Mouse (Mus musculus): ENCODE results near the gene Hist1h2ac. TPM values are rescaled to one million over a fixed set of nuclear protein-coding genes. Genes with fewer than 3 reads are reported as not detected.
"Not testable (repeated sequence)": the region's sequence is repeated elsewhere in the genome, so short reads cannot be mapped to it uniquely, and the experiment has no call there.

Hist1h2ac gene
- polyA plus RNA-seq, 1 experiment from 2014 or later = 0.98 TPM

DNA sequence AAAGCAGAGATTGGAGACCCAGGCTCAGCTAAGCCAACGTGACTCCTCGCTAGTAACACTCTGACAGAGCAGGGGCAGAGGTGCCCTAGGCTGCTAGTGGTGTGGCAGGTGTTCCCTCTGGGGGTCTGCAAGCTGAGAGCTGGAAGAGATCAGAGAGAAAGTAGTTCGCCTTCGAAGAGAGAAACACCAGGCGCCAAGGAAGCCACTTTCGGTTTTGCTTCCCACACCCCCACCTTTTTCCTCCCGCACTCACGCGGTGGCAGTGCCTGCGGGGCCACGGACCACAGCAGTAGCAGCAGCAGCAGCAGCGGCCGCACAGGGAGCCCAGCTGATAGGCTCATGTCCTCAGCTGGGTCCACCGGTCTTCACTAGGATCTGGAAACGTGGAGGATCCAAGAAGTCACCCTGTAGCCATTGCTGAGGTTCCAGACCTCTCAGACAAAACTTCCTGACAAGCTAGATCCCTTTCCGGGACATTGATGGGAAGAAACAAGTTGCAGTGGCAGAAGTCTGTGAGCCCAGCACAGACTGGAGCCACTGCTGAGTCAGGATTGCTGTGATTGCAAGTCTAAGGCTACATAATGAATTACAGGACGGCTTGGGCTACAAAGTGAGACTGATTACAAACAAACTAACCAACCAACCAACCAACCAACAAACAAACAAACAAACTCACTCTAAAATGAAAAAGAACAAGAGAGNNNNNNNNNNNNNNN is 26.8 kb upstream of the Hist1h2ac start, which contains the start of gene Hfe:
Gene Hfe, minus strand, starts transcription at position 481 of the 716 bp plus-strand sequence.
- no peaks in the 10 kb centered on the region for H3K27me3 ChIP-seq (ENCODE audit: low read depth, poor library complexity, severe bottlenecking)
- H3K9me3 ChIP-seq (replicated peaks) = no peaks in the 10 kb centered on the region
- peak; percentile 66 for DNase-seq (ENCODE audit: low spot score)
- H3K4me3 ChIP-seq = peak within 1 kb of the TSS; percentile 51
- 3% methylated on average over 17 of the region's 17 CpGs for WGBS
- H3K27ac ChIP-seq = peak within 1 kb of the TSS; percentile 78
- no peaks in the 10 kb centered on the region for H3K36me3 ChIP-seq
- peaks cover 28% of the 10 kb centered on the region for H3K4me1 ChIP-seq

DNA sequence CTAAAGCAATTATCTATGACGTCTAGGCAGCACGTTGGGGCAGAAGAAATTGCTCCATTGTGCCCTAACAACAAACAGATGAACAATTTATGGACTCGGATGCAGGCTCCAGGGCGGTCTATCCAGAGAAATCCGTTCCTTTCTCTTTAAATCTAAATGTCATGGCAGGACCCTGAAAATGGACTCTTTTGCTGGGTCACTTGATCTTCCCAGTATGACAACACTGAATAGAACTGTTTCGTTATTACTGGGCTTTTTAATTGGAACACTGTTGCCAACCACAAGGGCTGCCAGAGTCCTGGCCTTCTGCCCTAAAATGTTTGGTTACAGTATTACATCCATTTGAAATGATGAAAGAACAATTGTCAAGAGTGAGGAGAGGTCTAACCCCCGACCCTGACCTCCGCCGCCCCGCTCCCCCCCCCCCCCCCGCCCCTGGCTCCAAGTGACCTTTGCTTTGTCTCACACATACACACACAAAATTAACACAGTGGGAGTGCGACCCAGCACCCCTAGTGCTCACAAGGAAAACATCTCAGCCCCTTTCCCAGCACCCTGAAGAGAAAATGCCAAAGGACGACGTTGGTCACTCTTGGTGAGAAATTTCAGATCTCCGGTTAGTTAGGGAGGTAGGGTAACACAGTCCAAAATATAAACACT is 26.1 kb upstream of the Hist1h2ac start:
- Histone ChIP-seq H3K27me3 (ENCODE audit: low read depth, poor library complexity, severe bottlenecking) (no peaks in the 10 kb centered on the region), H3K36me3 (no peaks in the 10 kb centered on the region), H3K4me3 (peak overlapping the region; percentile 51), H3K4me1 (peaks cover 28% of the 10 kb centered on the region), H3K27ac (peak overlapping the region; percentile 78), H3K9me3 (replicated peaks) (no peaks in the 10 kb centered on the region)
- DNase-seq (ENCODE audit: low spot score) = peak; percentile 35
- WGBS = 27% methylated on average over 14 of the region's 15 CpGs

- H3K27ac ChIP-seq = peak overlapping the region; percentile 56
- WGBS = 65% methylated on average over 4 of the region's 4 CpGs
- peak; percentile 29 for DNase-seq (ENCODE audit: low spot score)
These were observed 24.9 kb upstream of the Hist1h2ac start for GRCm38 (mm10) chr13:23708654-23709053.

GRCm38 (mm10) chr13:23708041-23708440 is 24.3 kb upstream of the Hist1h2ac start:
- Histone ChIP-seq H3K4me1 (peaks cover 28% of the 10 kb centered on the region), H3K36me3 (no peaks in the 10 kb centered on the region), H3K27ac (peak overlapping the region; percentile 56), H3K9me3 (replicated peaks) (no peaks in the 10 kb centered on the region), H3K4me3 (no peak overlapping the region), H3K27me3 (ENCODE audit: low read depth, poor library complexity, severe bottlenecking) (no peaks in the 10 kb centered on the region)
- peak; percentile 28 for DNase-seq (ENCODE audit: low spot score)
- 91% methylated on average over 4 of the region's 4 CpGs for WGBS

More at GRCm38 (mm10) chr13:23708654-23709053, 24.9 kb upstream of the Hist1h2ac start:
- Histone ChIP-seq H3K4me1 (peaks cover 28% of the 10 kb centered on the region), H3K36me3 (no peaks in the 10 kb centered on the region), H3K27me3 (ENCODE audit: low read depth, poor library complexity, severe bottlenecking) (no peaks in the 10 kb centered on the region), H3K9me3 (replicated peaks) (no peaks in the 10 kb centered on the region), H3K4me3 (no peak overlapping the region)

DNA sequence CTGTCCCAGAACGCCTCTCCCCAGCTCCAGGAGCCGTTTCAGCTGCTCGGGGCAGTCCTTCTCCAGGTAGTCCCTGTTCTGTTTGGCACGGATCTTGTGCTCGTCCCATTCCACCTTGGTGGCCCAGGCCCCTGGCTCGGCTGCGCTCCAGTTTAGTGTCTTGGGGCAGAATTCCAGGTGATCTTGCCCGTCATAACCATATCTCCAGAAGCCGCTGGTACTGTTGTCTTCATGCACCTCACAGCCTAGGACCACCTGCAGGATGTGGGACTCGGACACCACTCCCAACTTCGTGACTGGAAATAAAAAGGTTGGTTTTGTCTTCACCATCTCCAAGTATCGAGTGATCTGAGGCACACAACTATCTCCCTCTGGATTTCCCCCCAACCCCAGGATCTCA is 23.0 kb upstream of the Hist1h2ac start:
- Histone ChIP-seq H3K4me3 (no peak overlapping the region), H3K27me3 (ENCODE audit: low read depth, poor library complexity, severe bottlenecking) (no peaks in the 10 kb centered on the region), H3K4me1 (peaks cover 28% of the 10 kb centered on the region), H3K36me3 (no peaks in the 10 kb centered on the region), H3K9me3 (replicated peaks) (no peaks in the 10 kb centered on the region), H3K27ac (no peak overlapping the region)
- peak; percentile 21 for DNase-seq (ENCODE audit: low spot score)
- 94% methylated on average over 12 of the region's 12 CpGs for WGBS

DNA sequence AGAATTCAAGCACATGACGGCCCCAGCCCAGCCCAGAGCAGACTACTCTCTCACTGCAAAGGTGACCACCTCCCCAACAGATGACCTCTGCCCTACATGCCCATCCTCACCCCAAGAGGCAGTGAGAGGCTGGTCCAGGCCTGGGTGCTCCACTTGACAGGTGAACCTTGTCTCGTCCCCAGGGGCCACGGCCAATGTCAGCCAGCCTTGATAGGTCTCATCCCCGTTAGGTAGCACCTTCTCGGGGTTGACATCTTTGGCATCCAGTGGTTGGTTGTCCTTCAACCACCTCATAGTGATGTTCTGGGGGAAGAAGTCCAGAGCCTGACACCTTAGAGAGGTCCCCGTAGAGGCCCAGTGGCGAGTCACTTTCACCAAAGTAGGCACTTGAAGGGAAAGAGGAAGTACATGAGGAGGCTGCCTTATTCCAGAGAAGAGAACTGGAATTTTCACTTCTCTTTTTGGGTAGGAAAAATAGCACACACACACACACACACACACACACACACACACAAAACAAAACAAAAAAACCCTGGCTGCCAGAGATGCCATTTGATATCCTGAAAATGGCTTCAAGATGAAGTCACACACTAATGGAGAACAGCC is 22.1 kb upstream of the Hist1h2ac start:
- no peaks in the 10 kb centered on the region for H3K36me3 ChIP-seq
- WGBS = 93% methylated on average over 7 of the region's 7 CpGs
- DNase-seq (ENCODE audit: low spot score) = no peak

GRCm38 (mm10) chr13:23702801-23703200 is 19.1 kb upstream of the Hist1h2ac start:
- not testable (repeated sequence) for DNase-seq (ENCODE audit: low spot score); H3K4me3 ChIP-seq; H3K9me3 ChIP-seq (replicated peaks); H3K27me3 ChIP-seq (ENCODE audit: low read depth, poor library complexity, severe bottlenecking); H3K36me3 ChIP-seq; H3K27ac ChIP-seq
- H3K4me1 ChIP-seq = peaks cover 16% of the 10 kb centered on the region
- 88% methylated on average over 2 of the region's 2 CpGs for WGBS

More for the DNA sequence above, 22.1 kb upstream of the Hist1h2ac start:
- Histone ChIP-seq H3K27ac (no peak overlapping the region; the same call in 1 of the 2 replicates), H3K9me3 (replicated peaks) (no peaks in the 10 kb centered on the region), H3K4me3 (no peak overlapping the region), H3K27me3 (ENCODE audit: low read depth, poor library complexity, severe bottlenecking) (no peaks in the 10 kb centered on the region), H3K4me1 (peaks cover 33% of the 10 kb centered on the region)

GRCm38 (mm10) chr13:23702220-23702619 is 18.5 kb upstream of the Hist1h2ac start:
- Histone ChIP-seq H3K27me3 (ENCODE audit: low read depth, poor library complexity, severe bottlenecking) (no peaks in the 10 kb centered on the region), H3K4me1 (peaks cover 16% of the 10 kb centered on the region), H3K36me3 (no peaks in the 10 kb centered on the region), H3K4me3 (no peak overlapping the region), H3K27ac (no peak overlapping the region), H3K9me3 (replicated peaks) (no peaks in the 10 kb centered on the region)
- no peak for DNase-seq (ENCODE audit: low spot score)
- whole genome bisulfite sequencing = 86% methylated on average over 4 of the region's 4 CpGs

GRCm38 (mm10) chr13:23700786-23701520 is 17.2 kb upstream of the Hist1h2ac start:
- Histone ChIP-seq H3K9me3 (replicated peaks) (no peaks in the 10 kb centered on the region), H3K36me3 (no peaks in the 10 kb centered on the region), H3K27ac (peak overlapping the region; percentile 66), H3K27me3 (ENCODE audit: low read depth, poor library complexity, severe bottlenecking) (no peaks in the 10 kb centered on the region), H3K4me3 (no peak overlapping the region; the same call in 1 of the 2 replicates), H3K4me1 (peaks cover 19% of the 10 kb centered on the region)
- WGBS = 36% methylated on average over 8 of the region's 8 CpGs
- DNase-seq (ENCODE audit: low spot score) = peak; percentile 69

- H3K4me3 ChIP-seq = no peak overlapping the region
- DNase-seq (ENCODE audit: low spot score) = no peak
- 75% methylated on average over 3 of the region's 3 CpGs for WGBS
- H3K27me3 ChIP-seq (ENCODE audit: low read depth, poor library complexity, severe bottlenecking) = no peaks in the 10 kb centered on the region
- H3K9me3 ChIP-seq (replicated peaks) = no peaks in the 10 kb centered on the region
- no peak overlapping the region for H3K27ac ChIP-seq
- no peaks in the 10 kb centered on the region for H3K36me3 ChIP-seq
- peaks cover 25% of the 10 kb centered on the region for H3K4me1 ChIP-seq
These were observed 16.0 kb upstream of the Hist1h2ac start for GRCm38 (mm10) chr13:23699767-23700166.

DNA sequence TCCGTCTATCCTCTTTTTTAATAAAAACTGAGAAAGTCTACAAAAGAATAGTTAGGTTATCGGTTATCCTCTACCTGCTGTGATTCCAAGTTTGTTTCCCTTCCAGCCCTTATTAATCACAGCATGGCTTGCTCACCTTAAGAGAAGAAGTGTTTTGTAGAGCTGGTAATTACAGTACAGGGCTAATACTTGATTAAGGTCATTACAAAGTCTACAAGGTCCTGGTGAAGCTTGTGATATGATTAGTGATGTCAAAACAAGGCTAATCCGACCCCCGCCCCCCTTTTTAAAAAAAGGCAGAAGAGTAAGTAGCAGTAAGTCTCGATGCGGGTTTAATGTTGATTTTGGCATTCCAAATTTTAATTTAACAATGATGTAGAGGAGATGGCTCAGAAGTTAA is 15.2 kb upstream of the Hist1h2ac start:
- H3K4me3 ChIP-seq = peak overlapping the region; percentile 56
- DNase-seq (ENCODE audit: low spot score) = no peak
- peak overlapping the region; percentile 88 for H3K27ac ChIP-seq
- H3K9me3 ChIP-seq (replicated peaks) = no peaks in the 10 kb centered on the region
- H3K36me3 ChIP-seq = no peaks in the 10 kb centered on the region
- no peaks in the 10 kb centered on the region for H3K27me3 ChIP-seq (ENCODE audit: low read depth, poor library complexity, severe bottlenecking)
- WGBS = 81% methylated on average over 6 of the region's 6 CpGs
- peaks cover 25% of the 10 kb centered on the region for H3K4me1 ChIP-seq

DNA sequence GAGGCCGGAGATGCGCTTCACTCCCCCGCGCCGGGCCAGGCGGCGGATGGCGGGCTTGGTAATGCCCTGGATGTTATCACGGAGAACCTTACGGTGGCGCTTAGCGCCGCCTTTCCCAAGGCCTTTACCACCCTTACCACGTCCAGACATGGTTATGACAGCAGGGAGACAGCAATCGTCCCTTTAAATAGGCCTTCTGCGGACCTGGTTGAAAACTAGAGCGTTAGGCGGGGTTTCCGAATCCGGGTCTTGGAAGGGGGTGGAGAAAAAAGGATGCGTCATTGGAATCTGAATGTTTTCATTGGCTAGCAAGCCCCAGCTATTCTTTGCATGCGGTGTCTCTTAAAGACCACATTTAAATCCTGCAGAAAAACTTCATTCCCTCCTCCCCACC is 14.5 kb upstream of the Hist1h2ac start, which contains the start of gene Hist1h4c:
Gene Hist1h4c, minus strand, starts transcription at position 155 of the 394 bp plus-strand sequence.
- no peaks in the 10 kb centered on the region for H3K9me3 ChIP-seq (replicated peaks)

More for the DNA sequence above, 14.5 kb upstream of the Hist1h2ac start, which contains the start of gene Hist1h4c:
- under 1% methylated on average over 22 of the region's 22 CpGs for WGBS
- Histone ChIP-seq H3K27me3 (ENCODE audit: low read depth, poor library complexity, severe bottlenecking) (no peaks in the 10 kb centered on the region), H3K36me3 (no peaks in the 10 kb centered on the region), H3K4me1 (peaks cover 25% of the 10 kb centered on the region), H3K27ac (peak within 1 kb of the TSS; percentile 88), H3K4me3 (peak within 1 kb of the TSS; percentile 56)
- peak; percentile 98 for DNase-seq (ENCODE audit: low spot score)

Measured in limb, embryonic 10.5 days (tissue).